Mouse (Mus musculus) thymus, postnatal 0 days (tissue): ENCODE data around the gene Skap1. TPM values are rescaled to one million over a fixed set of nuclear protein-coding genes. Genes with fewer than 3 reads are reported as not detected.

Source experiments
- DNase-seq: peaks from one replicate; pipeline ENCODE4 v3.0.0-alpha.2; 2015; ENCODE audit warnings: low spot score
- polyA plus RNA-seq: library from polyadenylated mRNA; unstranded; fragments of >200 nt; fragmentation: Nextera tagmentation; extraction: Ambion mirVana; gene quantifications from 2 replicates; pipeline ENCODE4 v1.2.1, GENCODE M21; 2015

Gene Skap1
- polyA plus RNA-seq, 1 experiment from 2014 or later = 450 TPM

GRCm38 (mm10) chr11:96553091-96553490 is 88.7 kb downstream of the Skap1 start:
- peak; percentile 70 for DNase-seq

GRCm38 (mm10) chr11:96560229-96560628 is 95.8 kb downstream of the Skap1 start:
- DNase-seq = no peak

- DNase-seq = no peak
Observed at GRCm38 (mm10) chr11:96564088-96564487, 99.7 kb downstream of the Skap1 start.

GRCm38 (mm10) chr11:96572515-96572914 is 108.1 kb downstream of the Skap1 start:
- no peak for DNase-seq

- DNase-seq = no peak
Observed at GRCm38 (mm10) chr11:96576491-96577427, 112.4 kb downstream of the Skap1 start.

GRCm38 (mm10) chr11:96578551-96579283 is 114.3 kb downstream of the Skap1 start:
- no peak for DNase-seq

- DNase-seq = peak; percentile 63
Observed at GRCm38 (mm10) chr11:96581604-96582384, 117.4 kb downstream of the Skap1 start.

- no peak for DNase-seq
Observed at GRCm38 (mm10) chr11:96582595-96582994, 118.2 kb downstream of the Skap1 start.

GRCm38 (mm10) chr11:96589828-96590227 is 125.4 kb downstream of the Skap1 start:
- DNase-seq = no peak

GRCm38 (mm10) chr11:96595890-96596289 is 131.5 kb downstream of the Skap1 start:
- no peak for DNase-seq

GRCm38 (mm10) chr11:96596301-96596700 is 131.9 kb downstream of the Skap1 start:
- DNase-seq = no peak

GRCm38 (mm10) chr11:96602806-96603205 is 138.4 kb downstream of the Skap1 start:
- DNase-seq = no peak

- DNase-seq = no peak
Observed at GRCm38 (mm10) chr11:96604306-96604705, 139.9 kb downstream of the Skap1 start.

- DNase-seq = no peak
Observed at GRCm38 (mm10) chr11:96604751-96605450, 140.5 kb downstream of the Skap1 start.

GRCm38 (mm10) chr11:96605516-96605915 is 141.1 kb downstream of the Skap1 start:
- no peak for DNase-seq

GRCm38 (mm10) chr11:96612596-96612995 is 148.2 kb downstream of the Skap1 start:
- no peak for DNase-seq

- DNase-seq = no peak
Observed at GRCm38 (mm10) chr11:96616792-96617191, 152.4 kb downstream of the Skap1 start.

GRCm38 (mm10) chr11:96618789-96619445 is 154.5 kb downstream of the Skap1 start:
- no peak for DNase-seq

- DNase-seq = no peak
Observed at GRCm38 (mm10) chr11:96619576-96619975, 155.2 kb downstream of the Skap1 start.

- no peak for DNase-seq
Observed at GRCm38 (mm10) chr11:96620006-96620405, 155.6 kb downstream of the Skap1 start.
